Mouse (Mus musculus) midbrain, embryonic 10.5 days (tissue): ENCODE measurements around the gene Tefm. TPM values are rescaled to one million over a fixed set of nuclear protein-coding genes. Genes with fewer than 3 reads are reported as not detected.
A peak's percentile ranks its signal among the peaks of the same experiment; 100 is the strongest.

ENCODE experiments used
- DNase-seq: peaks from one replicate; pipeline ENCODE4 v3.0.0-alpha.2; 2017; ENCODE audit warnings: low spot score
- H3K27ac ChIP-seq: fragments of 300-500 bp; sonication (generic); replicated peaks from 2 replicates; pipeline ENCODE4 v1.5.1; 2016; ENCODE audit warnings: mild to moderate bottlenecking
- H3K27me3 ChIP-seq: fragments of 300-500 bp; sonication (generic); 2 replicates; pipeline ENCODE4 v1.6.1; 2016; ENCODE audit warnings: low read depth, mild to moderate bottlenecking; ENCODE audit not compliant: poor library complexity, severe bottlenecking
- H3K36me3 ChIP-seq: fragments of 300-500 bp; sonication (generic); 2 replicates; pipeline ENCODE4 v1.6.1; 2016; ENCODE audit warnings: mild to moderate bottlenecking, moderate library complexity
- H3K4me1 ChIP-seq: fragments of 300-500 bp; sonication (generic); 2 replicates; pipeline ENCODE4 v1.6.1; 2016
- H3K4me3 ChIP-seq: fragments of 300-500 bp; sonication (generic); 2 replicates; pipeline ENCODE4 v1.5.1; 2016; ENCODE audit warnings: mild to moderate bottlenecking, moderate library complexity
- H3K9me3 ChIP-seq: fragments of 300-500 bp; sonication (generic); replicated peaks from 2 replicates; pipeline ENCODE4 v1.6.1; 2016; ENCODE audit warnings: mild to moderate bottlenecking
- WGBS: fragments of 180-500 bp; shearing (Covaris S2); methylation state at CpG from one replicate; pipeline ENCODE4 v1.1.7; 2016; 5-methylcytosine and 5-hydroxymethylcytosine counted together
- polyA plus RNA-seq: library from polyadenylated mRNA; unstranded; fragments of >200 nt; fragmentation: Nextera tagmentation; extraction: Ambion mirVana; gene quantifications from 2 replicates; pipeline ENCODE4 v1.2.1, GENCODE M21; 2016

Tefm gene
- polyA plus RNA-seq, 1 experiment from 2014 or later = 39.8 TPM

DNA sequence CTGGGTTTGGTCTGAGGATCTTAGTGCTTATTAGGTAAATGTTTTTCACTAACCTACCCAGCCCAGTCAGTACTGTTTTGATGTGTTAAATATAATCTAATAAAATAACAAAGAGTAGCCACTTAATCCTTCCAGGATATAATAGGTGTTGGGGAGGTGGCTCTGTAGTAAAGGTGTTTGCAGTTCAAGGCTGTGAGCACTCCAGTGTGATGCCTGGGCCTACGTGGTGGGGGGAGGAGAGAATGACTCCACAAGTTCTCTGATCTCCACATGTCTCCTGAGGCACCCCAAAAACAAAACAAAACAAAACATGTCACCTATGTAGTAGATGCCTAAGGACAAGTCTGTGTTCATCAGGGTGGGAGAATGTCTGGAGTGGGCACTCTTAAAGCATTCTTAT is 9.9 kb downstream of the Tefm start:
- no peak for DNase-seq
- no peak overlapping the region for H3K27ac ChIP-seq
- no peaks in the 10 kb centered on the region for H3K27me3 ChIP-seq
- WGBS = 76% methylated on average over 1 of the region's 1 CpGs
- H3K36me3 ChIP-seq = peaks cover 95% of the 10 kb centered on the region
- no peak overlapping the region for H3K4me3 ChIP-seq
- no peaks in the 10 kb centered on the region for H3K9me3 ChIP-seq
- H3K4me1 ChIP-seq = no peaks in the 10 kb centered on the region

DNA sequence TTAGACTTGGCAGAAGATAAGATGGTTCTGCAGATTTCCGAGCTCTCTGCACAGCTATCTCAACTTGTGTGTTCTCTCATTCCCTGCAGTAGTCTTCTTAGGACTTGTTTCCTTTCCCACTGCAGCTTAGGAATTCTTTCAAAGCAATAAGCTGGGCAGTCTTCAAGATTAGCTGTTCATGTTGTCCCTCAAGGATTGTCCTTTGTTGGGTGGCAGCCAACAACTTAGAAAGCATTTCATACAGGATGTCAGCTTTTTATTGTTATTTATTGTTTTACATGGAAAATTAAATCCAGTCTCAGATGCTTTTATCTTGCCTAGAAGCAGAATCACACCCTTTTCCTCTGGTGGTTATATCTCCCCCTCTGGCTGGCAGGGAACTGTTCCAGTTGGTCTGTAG is 25.6 kb downstream of the Tefm start:
- H3K4me1 ChIP-seq = no peaks in the 10 kb centered on the region
- H3K36me3 ChIP-seq = peaks cover 95% of the 10 kb centered on the region
- H3K9me3 ChIP-seq = no peaks in the 10 kb centered on the region
- H3K27me3 ChIP-seq = no peaks in the 10 kb centered on the region
- WGBS = 93% methylated on average over 1 of the region's 1 CpGs
- no peak overlapping the region for H3K4me3 ChIP-seq
- H3K27ac ChIP-seq = no peak overlapping the region
- no peak for DNase-seq

DNA sequence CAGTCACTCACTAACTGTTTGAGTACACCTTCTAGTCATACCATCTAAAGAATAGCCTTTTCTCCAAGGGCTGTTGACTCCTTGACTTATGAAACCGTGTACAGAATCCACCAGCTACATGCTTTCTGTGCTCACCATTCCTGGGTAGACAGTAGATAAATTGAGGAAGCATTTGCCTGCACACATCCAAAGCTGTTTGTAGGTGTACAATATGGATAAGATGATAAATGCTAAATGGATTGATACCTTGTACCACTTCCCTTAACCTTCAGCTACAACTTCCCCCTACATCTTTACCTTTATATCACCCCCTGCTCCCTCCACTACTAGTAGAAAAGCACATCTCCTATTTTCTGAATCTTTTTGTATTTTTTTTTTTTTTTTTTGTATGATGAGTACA is 37.6 kb downstream of the Tefm start:
- DNase-seq = no peak
- no peaks in the 10 kb centered on the region for H3K4me1 ChIP-seq
- no peaks in the 10 kb centered on the region for H3K9me3 ChIP-seq
- H3K27me3 ChIP-seq = no peaks in the 10 kb centered on the region
- H3K36me3 ChIP-seq = peaks cover 96% of the 10 kb centered on the region
- WGBS = 80% methylated on average over 1 of the region's 1 CpGs
- no peak overlapping the region for H3K4me3 ChIP-seq
- H3K27ac ChIP-seq = no peak overlapping the region

DNA sequence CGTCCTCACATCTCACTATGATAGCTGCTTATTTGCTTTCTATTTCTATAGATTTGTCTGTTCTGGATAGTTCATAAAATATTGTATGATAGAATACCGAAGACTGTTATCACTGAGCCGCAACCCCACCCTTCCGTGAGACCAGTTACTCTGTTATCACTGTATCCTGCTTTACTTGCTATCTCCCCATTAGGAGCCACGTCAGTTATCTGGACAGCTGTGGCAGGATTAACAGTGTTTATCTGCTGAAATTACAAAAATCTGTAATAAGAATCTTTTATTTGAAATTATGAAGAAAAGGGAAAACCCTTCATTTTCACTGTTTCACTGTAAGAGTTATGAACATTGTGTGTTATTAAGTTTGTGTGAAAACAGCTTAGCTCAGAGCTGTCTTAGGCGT is 40.7 kb downstream of the Tefm start:
- 95% methylated on average over 6 of the region's 6 CpGs for WGBS
- H3K36me3 ChIP-seq = peaks cover 97% of the 10 kb centered on the region
- no peaks in the 10 kb centered on the region for H3K27me3 ChIP-seq
- no peaks in the 10 kb centered on the region for H3K9me3 ChIP-seq
- H3K4me1 ChIP-seq = no peaks in the 10 kb centered on the region
- H3K4me3 ChIP-seq = no peak overlapping the region
- H3K27ac ChIP-seq = no peak overlapping the region
- no peak for DNase-seq

DNA sequence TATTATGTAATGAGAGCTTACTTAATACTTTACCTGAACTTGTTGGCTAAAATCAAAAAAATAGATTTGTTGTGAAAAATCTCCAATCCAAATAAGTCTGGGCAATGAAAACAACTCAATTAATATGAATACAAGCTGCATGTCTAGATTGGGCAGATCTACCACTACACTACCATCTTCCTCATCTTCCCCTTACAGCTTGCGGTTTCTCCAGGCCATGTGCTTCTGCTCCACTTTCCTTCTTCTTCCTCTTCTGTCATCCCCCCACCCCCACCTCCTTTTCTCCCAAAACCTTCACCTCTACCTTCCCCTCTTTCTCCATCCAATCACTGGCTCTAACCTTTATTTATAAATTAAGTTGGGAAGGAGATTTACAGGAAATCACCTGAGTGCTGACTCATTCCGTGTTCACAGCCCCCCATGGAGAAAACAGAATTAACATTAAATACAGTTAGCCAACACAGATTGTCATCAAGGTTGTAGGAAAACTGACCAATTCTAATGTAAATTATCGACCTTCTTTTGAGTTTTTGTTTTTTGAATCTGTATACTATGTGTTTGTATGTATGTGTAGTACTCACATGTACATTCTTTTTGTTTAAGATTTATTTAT is 43.4 kb downstream of the Tefm start:
- H3K27ac ChIP-seq = no peak overlapping the region
- no peaks in the 10 kb centered on the region for H3K27me3 ChIP-seq
- H3K9me3 ChIP-seq = no peaks in the 10 kb centered on the region
- DNase-seq = no peak
- WGBS = 89% methylated on average over 3 of the region's 3 CpGs
- no peak overlapping the region for H3K4me3 ChIP-seq
- H3K36me3 ChIP-seq = peaks cover 97% of the 10 kb centered on the region
- H3K4me1 ChIP-seq = no peaks in the 10 kb centered on the region

DNA sequence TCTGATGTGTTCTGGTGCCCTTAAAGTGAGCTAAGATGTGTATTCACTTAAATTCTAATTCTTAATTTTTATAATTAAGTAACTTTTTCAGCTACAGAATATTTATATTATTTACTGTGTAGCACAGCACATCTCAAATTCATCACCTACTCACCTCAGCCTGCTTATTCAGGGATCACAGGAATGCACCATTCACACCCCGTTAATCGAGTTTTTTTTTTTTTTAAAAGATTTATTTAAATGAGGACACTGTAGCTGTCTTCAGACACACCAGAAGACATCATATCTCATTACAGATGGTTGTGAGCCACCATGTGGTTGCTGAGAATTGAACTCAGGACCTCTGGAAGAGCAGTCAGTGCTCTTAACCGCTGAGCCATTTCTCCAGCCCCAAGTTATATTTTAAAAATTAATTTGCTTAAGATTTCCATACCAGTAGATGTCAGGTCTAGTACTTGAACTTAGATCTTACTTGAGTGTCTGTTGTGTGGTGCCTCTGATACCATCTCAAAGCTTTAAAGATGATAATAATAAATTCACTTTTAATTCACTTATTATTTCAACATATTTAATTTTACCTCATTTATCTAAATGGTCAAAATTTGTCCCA is 51.3 kb downstream of the Tefm start:
- peaks cover 27% of the 10 kb centered on the region for H3K4me1 ChIP-seq
- H3K4me3 ChIP-seq = peak overlapping the region; percentile 86
- WGBS = 69% methylated on average over 3 of the region's 3 CpGs
- H3K9me3 ChIP-seq = no peaks in the 10 kb centered on the region
- H3K27me3 ChIP-seq = no peaks in the 10 kb centered on the region
- H3K27ac ChIP-seq = no peak overlapping the region
- DNase-seq = no peak
- peaks cover 32% of the 10 kb centered on the region for H3K36me3 ChIP-seq

DNA sequence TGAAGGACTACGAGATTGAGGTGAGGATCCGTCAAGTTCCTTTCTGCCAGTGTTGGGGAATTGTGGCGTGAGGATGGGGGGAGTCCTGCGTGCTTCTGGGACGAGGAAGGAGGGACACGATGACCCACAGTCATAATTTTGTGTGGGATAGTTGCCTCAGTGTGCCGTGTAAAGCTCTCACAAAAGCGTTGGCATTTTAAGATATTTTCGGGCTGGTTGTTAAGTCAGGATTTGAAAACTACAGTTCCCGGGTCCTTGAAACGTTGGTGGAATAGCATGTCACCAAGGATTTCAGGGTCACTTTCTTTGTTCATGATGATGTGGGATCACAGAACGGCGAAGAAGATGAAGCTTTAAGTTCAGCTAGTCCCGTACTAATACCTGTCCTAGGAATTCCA is 52.2 kb downstream of the Tefm start:
- WGBS = under 1% methylated on average over 14 of the region's 14 CpGs
- Histone ChIP-seq H3K9me3 (no peaks in the 10 kb centered on the region), H3K27ac (peak overlapping the region; percentile 91), H3K27me3 (no peaks in the 10 kb centered on the region), H3K36me3 (peaks cover 23% of the 10 kb centered on the region), H3K4me3 (peak overlapping the region; percentile 86), H3K4me1 (peaks cover 27% of the 10 kb centered on the region)
- DNase-seq = no peak

DNA sequence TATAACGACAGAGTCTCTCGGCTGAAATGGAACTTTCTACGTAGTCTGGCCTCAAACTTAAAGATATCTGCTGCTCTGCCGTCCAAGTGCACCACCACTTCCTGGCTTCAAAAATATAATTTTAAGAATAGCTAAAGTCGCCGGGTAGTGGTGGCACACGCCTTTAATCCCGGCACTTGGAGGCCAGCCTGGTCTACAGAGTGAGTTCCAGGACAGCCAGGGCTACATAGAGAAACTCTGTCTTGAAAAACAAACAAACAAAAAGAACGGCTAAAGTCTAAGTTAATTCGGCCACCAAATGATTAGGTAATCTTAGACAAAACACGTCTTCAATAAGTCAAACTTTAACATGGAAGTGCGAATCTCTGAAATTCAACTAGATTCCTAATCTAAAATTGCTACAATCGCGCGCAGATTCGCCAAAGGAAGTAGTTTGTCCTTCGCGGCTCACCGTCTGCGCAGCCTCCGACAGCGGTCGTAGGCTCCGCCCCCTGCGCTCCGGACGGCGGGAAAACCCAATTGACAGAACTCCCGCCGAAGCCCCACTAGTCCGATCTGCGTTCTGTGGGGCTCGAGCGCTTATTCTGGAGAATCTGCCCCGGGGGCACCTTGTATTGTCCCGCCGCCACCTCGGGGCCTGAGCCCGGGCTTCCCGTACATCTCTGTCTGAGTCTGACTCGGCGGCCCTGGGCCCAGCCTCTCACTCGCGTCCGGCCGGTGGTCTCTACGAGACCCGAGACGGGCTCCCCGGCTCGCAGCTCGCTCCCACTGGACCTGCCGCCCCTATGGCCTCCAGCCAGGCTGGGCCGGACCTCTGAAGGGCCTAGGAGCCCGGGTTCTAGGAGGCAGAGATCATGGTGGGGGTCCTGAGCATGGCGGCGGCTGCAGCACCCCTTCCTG is 52.8 kb downstream of the Tefm start, which contains the start of gene Atad5:
Gene Atad5, plus strand, starts transcription at position 484 of the 900 bp plus-strand sequence.
- H3K9me3 ChIP-seq = no peaks in the 10 kb centered on the region
- H3K4me1 ChIP-seq = peaks cover 27% of the 10 kb centered on the region
- H3K4me3 ChIP-seq = peak within 1 kb of the TSS; percentile 86
- peaks cover 17% of the 10 kb centered on the region for H3K36me3 ChIP-seq
- 6% methylated on average over 57 of the region's 57 CpGs for WGBS
- peak within 1 kb of the TSS; percentile 91 for H3K27ac ChIP-seq
- peak; percentile 88 for DNase-seq
- H3K27me3 ChIP-seq = no peaks in the 10 kb centered on the region

DNA sequence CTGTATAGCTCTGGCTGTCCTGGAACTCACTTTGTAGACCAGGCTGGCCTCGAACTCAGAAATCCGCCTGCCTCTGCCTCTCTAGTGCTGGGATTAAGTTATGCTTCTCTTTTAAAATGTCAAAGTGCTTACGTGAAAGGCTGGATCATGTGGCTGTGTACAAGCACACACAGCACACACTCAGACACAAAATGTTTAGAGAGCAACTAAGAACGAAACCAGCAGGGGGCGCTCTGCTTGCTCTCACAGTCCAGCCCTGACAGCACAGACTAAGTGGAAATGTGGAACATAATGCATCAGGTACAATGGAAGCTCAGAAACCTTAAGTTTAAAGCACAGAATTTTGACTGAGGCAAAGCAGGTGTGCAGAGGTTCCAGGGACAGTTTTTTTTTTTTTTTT is 55.1 kb downstream of the Tefm start:
- peak; percentile 85 for DNase-seq

More for the DNA sequence above, 55.1 kb downstream of the Tefm start:
- H3K27ac ChIP-seq = no peak overlapping the region
- H3K4me1 ChIP-seq = peaks cover 22% of the 10 kb centered on the region
- 0 out of 2 replicates have a peak, but pooled peaks cover 6% of the 10 kb centered on the region for H3K36me3 ChIP-seq
- H3K4me3 ChIP-seq = no peak overlapping the region
- H3K27me3 ChIP-seq = no peaks in the 10 kb centered on the region
- 0 out of 2 replicates have a peak, but pooled peaks cover 3% of the 10 kb centered on the region for H3K9me3 ChIP-seq
- WGBS = 9% methylated on average over 5 of the region's 5 CpGs

Other genes starting within 250 kb of the Tefm start
- gene Utp6, start 179.8 kb downstream of the Tefm start, polyA plus RNA-seq = 64.5 and 66.8 TPM in 2 replicates
- gene Suz12, start 149.1 kb downstream of the Tefm start, polyA plus RNA-seq = 19.7 and 20.6 TPM in 2 replicates
- 28.2 and 30.6 TPM in 2 replicates for gene Crlf3, start 61.2 kb downstream of the Tefm start, polyA plus RNA-seq
- gene Atad5, start 52.8 kb downstream of the Tefm start, polyA plus RNA-seq = 17.4 and 17.9 TPM in 2 replicates
- gene Adap2, start 11.9 kb upstream of the Tefm start, polyA plus RNA-seq = 0.77 and 1.9 TPM in 2 replicates
- 3.8 and 5.0 TPM in 2 replicates for gene Rnf135, start 41.7 kb upstream of the Tefm start, polyA plus RNA-seq
- gene Rhot1, start 66.8 kb upstream of the Tefm start, polyA plus RNA-seq = 56.2 and 56.9 TPM in 2 replicates
- 12.6 and 14.7 TPM in 2 replicates for gene Rhbdl3, start 158.7 kb upstream of the Tefm start, polyA plus RNA-seq
- gene 5730455P16Rik, start 235.9 kb upstream of the Tefm start, polyA plus RNA-seq = 24.6 and 27.5 TPM in 2 replicates
- gene Zfp207, start 241.1 kb upstream of the Tefm start, polyA plus RNA-seq = 304 and 308 TPM in 2 replicates